Comparison of ENCODE assay signal across 35 mouse cellular contexts in genomic region chr10:97722709-97723108, GRCm38 (mm10). TPM values are rescaled to one million over a fixed set of nuclear protein-coding genes. Genes with fewer than 3 reads are reported as not detected.
"Had no signal": no experiment of that assay in that cellular context is flagged by ENCODE, and none has a peak within 500 bp of the region (broad histone marks: within the 10 kb centered on the region; RNA-seq: fewer than 3 reads in every experiment).

No protein-coding gene starts in this region.

- H3K9ac ChIP-seq: embryonic facial prominence, embryonic 12.5 days; embryonic facial prominence, embryonic 13.5 days; embryonic facial prominence, embryonic 15.5 days; forebrain, embryonic 12.5 days; forebrain, embryonic 13.5 days; forebrain, embryonic 15.5 days; forebrain, postnatal 0 days had no signal

- H3K4me2 ChIP-seq: embryonic facial prominence, embryonic 12.5 days; embryonic facial prominence, embryonic 13.5 days; embryonic facial prominence, embryonic 15.5 days; forebrain, embryonic 12.5 days; forebrain, embryonic 13.5 days; forebrain, embryonic 15.5 days had no signal

- H3K9me3 ChIP-seq: embryonic facial prominence, embryonic 10.5 days; embryonic facial prominence, embryonic 12.5 days; embryonic facial prominence, embryonic 13.5 days; embryonic facial prominence, embryonic 15.5 days; forebrain, embryonic 10.5 days; forebrain, embryonic 12.5 days; forebrain, embryonic 13.5 days; forebrain, embryonic 15.5 days had no signal

- H3K4me1 ChIP-seq: embryonic facial prominence, embryonic 10.5 days; embryonic facial prominence, embryonic 12.5 days; embryonic facial prominence, embryonic 13.5 days; embryonic facial prominence, embryonic 15.5 days; forebrain, embryonic 10.5 days; forebrain, embryonic 12.5 days; forebrain, embryonic 13.5 days; forebrain, embryonic 15.5 days had no signal

- H3K4me3 ChIP-seq: embryonic facial prominence, embryonic 10.5 days; embryonic facial prominence, embryonic 12.5 days; embryonic facial prominence, embryonic 13.5 days; embryonic facial prominence, embryonic 15.5 days; erythroblast, embryonic 14.5 days; forebrain, embryonic 10.5 days; forebrain, embryonic 12.5 days; forebrain, embryonic 13.5 days; forebrain, embryonic 15.5 days; gastrocnemius, adult 2 months; heart, adult 2 months had no signal

- H3K27ac ChIP-seq: embryonic facial prominence, embryonic 10.5 days; embryonic facial prominence, embryonic 12.5 days; embryonic facial prominence, embryonic 13.5 days; embryonic facial prominence, embryonic 15.5 days; forebrain, embryonic 10.5 days; forebrain, embryonic 12.5 days; forebrain, embryonic 13.5 days; forebrain, embryonic 15.5 days; gastrocnemius, adult 2 months; heart, adult 2 months had no signal

- H3K36me3 ChIP-seq: embryonic facial prominence, embryonic 10.5 days; embryonic facial prominence, embryonic 12.5 days; embryonic facial prominence, embryonic 13.5 days; embryonic facial prominence, embryonic 15.5 days; forebrain, embryonic 10.5 days; forebrain, embryonic 12.5 days; forebrain, embryonic 15.5 days had no signal

- H3K27me3 ChIP-seq: embryonic facial prominence, embryonic 12.5 days; embryonic facial prominence, embryonic 13.5 days; embryonic facial prominence, embryonic 15.5 days; forebrain, embryonic 12.5 days; forebrain, embryonic 13.5 days; forebrain, embryonic 15.5 days had no signal

- ATAC-seq: forebrain, embryonic 13.5 days; forebrain, embryonic 14.5 days; forebrain, embryonic 15.5 days; forebrain, embryonic 16.5 days; forebrain, postnatal 0 days had no signal

- DNase-seq: cerebellum, adult 2 months; cerebellum, adult 8-10 months; cerebellum, adult 9-10 months; cerebellum, adult 9-11 months; cerebellum, postnatal 10 days; cerebellum, postnatal 14 days; cerebellum, postnatal 25 days; cerebellum, postnatal 36 days; embryo, embryonic 11 days; gastrocnemius, adult 2 months; gastrocnemius, postnatal 10 days; gastrocnemius, postnatal 14 days; gastrocnemius, postnatal 25 days; gastrocnemius, postnatal 36 days; heart, adult 11 months; heart, adult 18-20 months; heart, adult 2 months had no signal

RNA-seq across cellular contexts. Expression of gene C030005K15Rik, which starts 3.8 kb away (rescaled TPM):
- polyA plus RNA-seq: cerebellum, adult 2 months; embryonic facial prominence, embryonic 10.5 days; embryonic facial prominence, embryonic 11.5 days; embryonic facial prominence, embryonic 12.5 days; embryonic facial prominence, embryonic 13.5 days; embryonic facial prominence, embryonic 14.5 days; embryonic facial prominence, embryonic 15.5 days; erythroblast, embryonic 14.5 days; forebrain, embryonic 10.5 days; forebrain, embryonic 11.5 days; forebrain, embryonic 12.5 days; forebrain, embryonic 13.5 days; forebrain, embryonic 14.5 days; forebrain, embryonic 15.5 days; forebrain, embryonic 16.5 days; forebrain, postnatal 0 days; gonadal fat pad, adult 2 months; heart, adult 2 months had no signal

RNA-seq across cellular contexts. Expression of gene Ccer1, which starts 29.9 kb away (rescaled TPM):
- polyA plus RNA-seq: cerebellum, adult 2 months; cortical plate, adult 2 months; embryonic facial prominence, embryonic 10.5 days; embryonic facial prominence, embryonic 11.5 days; embryonic facial prominence, embryonic 12.5 days; embryonic facial prominence, embryonic 13.5 days; embryonic facial prominence, embryonic 14.5 days; embryonic facial prominence, embryonic 15.5 days; erythroblast, embryonic 14.5 days; forebrain, embryonic 10.5 days; forebrain, embryonic 11.5 days; forebrain, embryonic 12.5 days; forebrain, embryonic 13.5 days; forebrain, embryonic 14.5 days; forebrain, embryonic 15.5 days; forebrain, embryonic 16.5 days; forebrain, postnatal 0 days; frontal cortex, adult 2 months; heart, adult 2 months had no signal
